Mouse (Mus musculus) erythroblast, embryonic 14.5 days (primary cell): ENCODE results near the gene Dusp15. TPM values are rescaled to one million over a fixed set of nuclear protein-coding genes. Genes with fewer than 3 reads are reported as not detected.

Experiments used
- H3K27me3 ChIP-seq: 2 replicates; pipeline ENCODE4 v1.6.1; 2012; ENCODE audit warnings: inconsistent platforms; ENCODE audit not compliant: control insufficient read depth
- H3K36me3 ChIP-seq: 2 replicates; pipeline ENCODE4 v1.6.1; 2012; ENCODE audit warnings: mild to moderate bottlenecking, inconsistent platforms; ENCODE audit not compliant: control insufficient read depth
- H3K4me1 ChIP-seq: 2 replicates; pipeline ENCODE4 v1.6.1; 2012; ENCODE audit warnings: inconsistent platforms; ENCODE audit not compliant: control insufficient read depth
- H3K4me3 ChIP-seq: replicated peaks from 2 replicates; pipeline ENCODE3; 2012; ENCODE audit warnings: moderate library complexity, mild to moderate bottlenecking, inconsistent platforms
- H3K9me3 ChIP-seq: 2 replicates; pipeline ENCODE4 v1.6.1; 2012; ENCODE audit warnings: low read length, inconsistent platforms, mixed read lengths; ENCODE audit not compliant: control insufficient read depth
- GATA1 ChIP-seq: IDR thresholded peaks from 2 replicates; pipeline ENCODE4 v1.6.1; 2012; ENCODE audit warnings: low read length, inconsistent platforms, mixed read lengths
- TAL1 ChIP-seq: IDR thresholded peaks from 3 replicates; pipeline ENCODE4 v1.6.1; 2012; ENCODE audit warnings: low read length, inconsistent platforms, mixed read lengths
- polyA plus RNA-seq: library from polyadenylated mRNA; stranded (reverse); fragments of >175 nt; gene quantifications from 2 replicates; pipeline ENCODE4 v1.2.3, GENCODE M21; 2012

Gene Dusp15
- polyA plus RNA-seq, 1 experiment = not detected

DNA sequence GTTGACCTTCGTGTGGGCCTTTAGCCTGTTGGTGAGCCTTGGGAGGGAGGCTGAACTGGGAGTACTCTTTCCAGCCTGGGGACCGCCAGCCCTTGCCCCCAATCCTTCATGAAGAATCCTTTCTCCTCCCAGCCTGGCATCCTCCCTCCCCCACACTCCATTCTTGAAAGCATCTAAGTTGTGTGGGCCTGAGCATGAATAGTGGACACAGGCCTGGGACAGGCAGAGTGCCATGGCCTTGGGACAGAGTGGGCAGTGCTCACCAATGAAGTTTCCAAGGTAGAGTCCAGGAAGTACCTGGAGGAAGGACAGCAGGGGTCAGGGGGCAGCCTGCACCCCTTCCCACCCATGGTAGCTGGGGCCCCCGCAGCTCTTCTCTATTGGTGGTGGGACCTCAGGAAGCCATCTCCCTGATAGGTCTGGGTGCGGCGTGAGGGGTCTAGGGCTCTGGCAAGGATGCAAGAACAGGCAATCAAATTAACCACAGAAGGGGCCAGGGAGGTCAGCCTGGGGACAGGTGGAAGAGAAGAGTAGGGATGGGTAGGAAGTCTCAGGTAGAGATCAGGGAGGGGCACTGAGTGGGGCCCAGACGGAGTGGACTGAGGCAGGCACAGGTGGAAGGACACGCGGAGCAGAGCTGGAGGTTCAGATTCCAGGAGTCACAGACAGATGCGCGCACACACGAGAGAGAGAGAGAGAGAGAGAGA, 987 bp downstream of the Dusp15 start:
- TF ChIP-seq GATA1 (no peak), TAL1 (no peak)
- H3K27me3 ChIP-seq = peaks cover 72% of the 10 kb centered on the region
- no peaks in the 10 kb centered on the region for H3K4me1 ChIP-seq
- no peak overlapping the region for H3K4me3 ChIP-seq
- H3K9me3 ChIP-seq = no peaks in the 10 kb centered on the region
- no peaks in the 10 kb centered on the region for H3K36me3 ChIP-seq

GRCm38 (mm10) chr2:152948438-152949020, 3.0 kb downstream of the Dusp15 start:
- TF ChIP-seq GATA1 = no peak
- no peak for TF ChIP-seq TAL1
- Histone ChIP-seq H3K9me3 (no peaks in the 10 kb centered on the region), H3K4me3 (no peak overlapping the region), H3K27me3 (peaks cover 78% of the 10 kb centered on the region), H3K4me1 (no peaks in the 10 kb centered on the region), H3K36me3 (no peaks in the 10 kb centered on the region)

DNA sequence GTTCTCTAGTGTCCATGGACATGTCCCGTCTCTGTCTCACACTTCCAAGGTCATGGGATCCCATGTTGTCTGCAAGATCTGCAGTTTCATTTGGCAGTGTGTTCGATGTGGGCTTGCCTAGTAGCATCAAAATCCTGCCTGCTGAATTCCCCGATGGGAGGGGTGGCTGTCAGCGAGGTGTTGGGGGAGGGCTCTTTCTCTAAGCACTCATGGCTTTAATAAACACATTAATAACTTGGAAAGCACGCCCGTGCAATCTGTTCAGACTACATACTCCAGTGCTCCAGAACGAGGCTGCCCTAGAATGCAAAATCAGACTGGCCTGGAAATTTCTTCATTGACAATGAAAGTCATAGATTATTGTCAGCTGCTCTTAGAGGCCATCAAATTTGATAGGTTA, 4.4 kb downstream of the Dusp15 start:
- no peak for TF ChIP-seq TAL1
- no peak for TF ChIP-seq GATA1
- peaks cover 80% of the 10 kb centered on the region for H3K27me3 ChIP-seq
- H3K4me1 ChIP-seq = no peaks in the 10 kb centered on the region
- no peaks in the 10 kb centered on the region for H3K36me3 ChIP-seq
- no peaks in the 10 kb centered on the region for H3K9me3 ChIP-seq
- H3K4me3 ChIP-seq = no peak overlapping the region

- TF ChIP-seq TAL1 = no peak
- no peak for TF ChIP-seq GATA1
These were observed 7.5 kb downstream of the Dusp15 start for GRCm38 (mm10) chr2:152944013-152944412.

DNA sequence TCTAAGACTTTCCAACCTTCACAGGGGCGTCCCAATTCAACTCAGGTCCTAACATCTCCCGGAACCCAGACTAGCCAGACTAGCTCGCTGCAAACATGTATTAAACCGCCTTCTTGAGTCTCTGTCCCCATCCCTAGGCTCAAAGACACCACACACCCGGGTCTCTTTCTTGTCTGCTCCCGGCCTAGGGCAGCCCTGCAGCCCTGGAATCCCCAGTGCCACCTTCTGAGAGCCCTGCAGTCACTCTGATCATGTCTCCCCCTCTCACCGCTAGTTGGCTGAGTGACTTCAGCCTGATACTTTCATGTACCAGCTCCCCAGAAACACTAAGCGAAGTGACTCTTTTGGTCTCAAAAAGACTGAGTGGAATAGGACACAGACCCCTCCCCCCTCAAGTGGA, 7.9 kb downstream of the Dusp15 start:
- H3K4me3 ChIP-seq = no peak overlapping the region
- H3K27me3 ChIP-seq = peaks cover 70% of the 10 kb centered on the region
- TF ChIP-seq TAL1 = no peak
- TF ChIP-seq GATA1 = no peak
- H3K4me1 ChIP-seq = no peaks in the 10 kb centered on the region
- H3K36me3 ChIP-seq = no peaks in the 10 kb centered on the region
- H3K9me3 ChIP-seq = no peaks in the 10 kb centered on the region

More at GRCm38 (mm10) chr2:152944013-152944412, 7.5 kb downstream of the Dusp15 start:
- no peak overlapping the region for H3K4me3 ChIP-seq
- H3K9me3 ChIP-seq = no peaks in the 10 kb centered on the region
- no peaks in the 10 kb centered on the region for H3K36me3 ChIP-seq
- peaks cover 71% of the 10 kb centered on the region for H3K27me3 ChIP-seq
- H3K4me1 ChIP-seq = no peaks in the 10 kb centered on the region

DNA sequence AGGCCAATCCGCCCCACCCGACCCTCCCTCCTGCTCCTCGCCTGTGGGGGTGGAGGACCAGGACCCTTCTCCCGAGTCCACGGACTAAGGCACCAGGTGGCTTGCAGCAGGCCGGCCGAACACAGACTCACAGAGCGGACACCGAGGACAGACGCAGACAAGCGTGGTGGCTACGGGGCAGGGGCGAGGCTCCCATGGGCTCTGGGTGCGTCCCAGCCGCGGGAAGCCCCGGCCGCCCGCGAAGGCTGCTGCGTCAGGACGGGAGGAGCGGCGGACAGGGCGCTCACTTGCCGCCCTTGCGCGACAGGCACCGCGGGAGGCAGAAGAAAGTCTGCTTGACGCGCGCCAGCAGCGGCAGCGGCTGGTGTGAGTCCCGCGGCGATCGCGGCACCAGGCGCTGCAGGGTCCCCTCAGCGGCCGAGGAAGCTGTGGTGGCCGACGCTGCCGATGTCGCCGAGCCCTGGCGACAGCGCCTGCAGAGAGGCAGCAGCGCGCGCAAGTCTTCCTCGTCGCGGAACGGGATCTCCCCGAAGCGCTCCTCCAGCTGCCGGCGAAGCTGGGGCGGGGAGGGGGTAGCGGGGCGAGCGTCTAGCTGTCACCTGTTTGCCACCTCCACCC, 8.5 kb downstream of the Dusp15 start:
- Histone ChIP-seq H3K27me3 (peaks cover 67% of the 10 kb centered on the region), H3K4me1 (no peaks in the 10 kb centered on the region), H3K36me3 (no peaks in the 10 kb centered on the region), H3K9me3 (no peaks in the 10 kb centered on the region), H3K4me3 (no peak overlapping the region)
- TF ChIP-seq TAL1 (no peak), GATA1 (no peak)

DNA sequence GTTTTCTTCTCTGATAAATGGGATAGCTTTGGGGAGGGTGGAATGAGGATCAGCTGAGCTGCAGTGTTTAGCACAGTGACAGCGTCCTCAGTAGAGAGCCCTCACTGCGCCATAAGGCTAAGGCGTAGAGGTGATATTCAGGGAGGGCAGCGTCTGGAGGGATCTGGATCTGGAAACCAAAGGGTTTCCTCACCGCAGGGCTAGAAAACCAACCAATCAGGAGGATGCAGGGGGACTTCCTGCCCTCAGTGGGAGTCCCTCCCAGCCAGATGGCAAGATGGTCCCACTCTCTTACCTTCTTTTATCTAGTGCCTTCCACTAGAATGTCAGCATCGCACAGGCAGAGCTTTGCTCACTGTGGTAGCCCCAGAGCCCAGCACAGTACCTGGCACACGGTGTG, 9.7 kb downstream of the Dusp15 start:
- H3K27me3 ChIP-seq = peaks cover 65% of the 10 kb centered on the region
- no peak overlapping the region for H3K4me3 ChIP-seq
- no peaks in the 10 kb centered on the region for H3K36me3 ChIP-seq
- no peak for TF ChIP-seq TAL1
- TF ChIP-seq GATA1 = no peak
- no peaks in the 10 kb centered on the region for H3K4me1 ChIP-seq
- no peaks in the 10 kb centered on the region for H3K9me3 ChIP-seq

GRCm38 (mm10) chr2:152941106-152941505, 10.4 kb downstream of the Dusp15 start:
- Histone ChIP-seq H3K27me3 (peaks cover 63% of the 10 kb centered on the region), H3K4me1 (no peaks in the 10 kb centered on the region)

DNA sequence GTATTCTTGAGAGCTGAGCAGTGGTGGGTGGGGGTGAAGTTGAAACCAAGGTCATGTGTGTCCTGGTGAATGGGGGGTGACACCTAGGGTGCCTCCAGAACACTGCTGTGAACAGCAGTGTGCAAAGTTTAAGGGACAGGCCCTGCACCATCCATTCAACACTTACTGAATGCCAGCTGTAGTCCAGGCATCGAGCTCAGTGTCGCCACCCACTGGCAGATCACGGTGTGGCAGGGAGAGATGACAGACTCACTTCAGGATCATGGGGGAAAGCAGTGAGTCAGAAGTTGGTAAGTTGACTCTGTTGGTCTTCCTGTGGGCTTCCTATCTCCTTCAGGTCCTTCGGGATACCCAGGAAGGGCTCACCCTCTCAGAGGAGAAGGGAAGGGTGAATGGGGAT, 11.7 kb downstream of the Dusp15 start:
- peaks cover 50% of the 10 kb centered on the region for H3K27me3 ChIP-seq
- no peak overlapping the region for H3K4me3 ChIP-seq
- TF ChIP-seq GATA1 (no peak), TAL1 (no peak)
- H3K9me3 ChIP-seq = no peaks in the 10 kb centered on the region
- H3K4me1 ChIP-seq = no peaks in the 10 kb centered on the region
- no peaks in the 10 kb centered on the region for H3K36me3 ChIP-seq

More at GRCm38 (mm10) chr2:152941106-152941505, 10.4 kb downstream of the Dusp15 start:
- no peaks in the 10 kb centered on the region for H3K9me3 ChIP-seq
- H3K36me3 ChIP-seq = no peaks in the 10 kb centered on the region
- TF ChIP-seq TAL1 = no peak
- no peak for TF ChIP-seq GATA1
- no peak overlapping the region for H3K4me3 ChIP-seq
